Mouse (Mus musculus) erythroblast, embryonic 14.5 days (primary cell): Measurements from ENCODE around the gene Atrnl1. TPM values are rescaled to one million over a fixed set of nuclear protein-coding genes. Genes with fewer than 3 reads are reported as not detected.

Experiments
- H3K27me3 ChIP-seq: 2 replicates; pipeline ENCODE4 v1.6.1; 2012; ENCODE audit warnings: inconsistent platforms; ENCODE audit not compliant: control insufficient read depth
- H3K36me3 ChIP-seq: 2 replicates; pipeline ENCODE4 v1.6.1; 2012; ENCODE audit warnings: mild to moderate bottlenecking, inconsistent platforms; ENCODE audit not compliant: control insufficient read depth
- H3K4me1 ChIP-seq: 2 replicates; pipeline ENCODE4 v1.6.1; 2012; ENCODE audit warnings: inconsistent platforms; ENCODE audit not compliant: control insufficient read depth
- H3K4me3 ChIP-seq: replicated peaks from 2 replicates; pipeline ENCODE3; 2012; ENCODE audit warnings: moderate library complexity, mild to moderate bottlenecking, inconsistent platforms
- H3K9me3 ChIP-seq: 2 replicates; pipeline ENCODE4 v1.6.1; 2012; ENCODE audit warnings: low read length, inconsistent platforms, mixed read lengths; ENCODE audit not compliant: control insufficient read depth
- GATA1 ChIP-seq: IDR thresholded peaks from 2 replicates; pipeline ENCODE4 v1.6.1; 2012; ENCODE audit warnings: low read length, inconsistent platforms, mixed read lengths
- TAL1 ChIP-seq: IDR thresholded peaks from 3 replicates; pipeline ENCODE4 v1.6.1; 2012; ENCODE audit warnings: low read length, inconsistent platforms, mixed read lengths
- polyA plus RNA-seq: library from polyadenylated mRNA; stranded (reverse); fragments of >175 nt; gene quantifications from 2 replicates; pipeline ENCODE4 v1.2.3, GENCODE M21; 2012

Atrnl1 gene
- polyA plus RNA-seq, 1 experiment: 0.02 TPM

DNA sequence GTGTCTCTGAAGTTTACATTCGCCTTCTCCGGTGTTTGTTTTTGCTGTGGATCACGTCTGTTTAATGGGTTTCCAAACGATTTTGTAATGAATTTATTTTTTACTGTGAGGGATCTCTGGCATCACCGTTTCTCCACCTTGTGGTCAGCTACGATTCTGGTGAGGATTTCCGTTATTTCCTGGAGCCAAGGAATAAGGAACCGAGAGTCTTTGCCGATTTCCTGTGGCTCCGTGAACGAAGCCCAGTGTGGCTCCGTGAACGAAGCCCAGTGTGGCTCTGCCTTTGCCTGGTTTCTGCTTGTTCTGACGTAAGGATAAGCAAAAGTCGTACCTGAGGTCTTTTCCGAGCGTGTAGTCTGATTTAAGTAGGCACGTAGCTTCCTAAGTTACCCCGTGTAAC lies 11.0 kb downstream of the Atrnl1 start:
- no peaks in the 10 kb centered on the region; the same call in 1 of the 2 replicates for H3K4me1 ChIP-seq
- H3K4me3 ChIP-seq: no peak overlapping the region
- H3K27me3 ChIP-seq: no peaks in the 10 kb centered on the region; the same call in 1 of the 2 replicates
- TF ChIP-seq GATA1 (no peak), TAL1 (no peak)
- peaks cover 6% of the 10 kb centered on the region for H3K36me3 ChIP-seq
- peaks cover 7% of the 10 kb centered on the region for H3K9me3 ChIP-seq

DNA sequence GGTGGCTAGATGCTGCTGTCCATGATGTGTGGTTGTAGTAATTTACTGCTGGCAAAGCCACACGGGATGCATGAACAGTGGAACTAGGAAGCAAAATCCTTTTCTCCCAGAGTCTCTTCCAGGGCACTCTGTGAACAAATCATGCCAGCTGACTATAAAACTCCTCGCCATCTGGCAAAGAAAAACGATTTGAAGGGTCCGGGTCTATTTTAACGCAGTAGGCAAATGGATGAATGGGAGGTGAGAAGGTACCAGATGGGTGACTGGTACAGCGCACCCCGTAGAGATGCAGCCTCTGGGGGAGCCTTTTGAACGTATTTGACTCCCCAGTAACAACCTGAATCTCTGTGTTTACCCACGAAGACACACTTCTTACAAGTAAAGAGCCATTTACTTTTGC lies 14.9 kb downstream of the Atrnl1 start:
- TF ChIP-seq TAL1: no peak
- TF ChIP-seq GATA1: no peak
- H3K36me3 ChIP-seq: peaks cover 6% of the 10 kb centered on the region
- peaks cover 7% of the 10 kb centered on the region for H3K9me3 ChIP-seq
- no peaks in the 10 kb centered on the region; the same call in 1 of the 2 replicates for H3K4me1 ChIP-seq
- H3K4me3 ChIP-seq: no peak overlapping the region
- H3K27me3 ChIP-seq: no peaks in the 10 kb centered on the region; the same call in 1 of the 2 replicates

DNA sequence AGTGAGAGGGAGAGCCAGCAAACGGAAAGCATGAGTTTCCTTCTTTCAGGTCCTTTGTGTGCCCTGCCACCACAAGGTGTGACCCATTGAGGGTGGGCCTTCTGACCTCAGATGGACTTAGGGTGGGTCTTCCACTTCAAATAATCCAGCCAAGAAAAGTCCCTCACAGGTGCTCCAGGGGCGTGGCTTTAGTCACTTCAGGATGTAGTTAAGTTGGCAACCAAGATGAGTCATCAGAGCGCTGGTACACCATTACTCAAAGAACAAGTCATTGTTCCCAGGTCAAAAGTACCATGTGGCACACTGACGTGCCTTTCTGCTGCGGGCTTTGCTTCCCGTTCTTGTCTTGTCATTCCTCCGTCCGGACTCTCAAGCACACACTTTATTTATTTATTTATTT lies 16.4 kb downstream of the Atrnl1 start:
- no peaks in the 10 kb centered on the region; the same call in 1 of the 2 replicates for H3K4me1 ChIP-seq
- TF ChIP-seq GATA1 (no peak), TAL1 (no peak)
- H3K4me3 ChIP-seq: no peak overlapping the region
- no peaks in the 10 kb centered on the region; the same call in 1 of the 2 replicates for H3K27me3 ChIP-seq
- peaks cover 6% of the 10 kb centered on the region for H3K36me3 ChIP-seq
- H3K9me3 ChIP-seq: peaks cover 7% of the 10 kb centered on the region

DNA sequence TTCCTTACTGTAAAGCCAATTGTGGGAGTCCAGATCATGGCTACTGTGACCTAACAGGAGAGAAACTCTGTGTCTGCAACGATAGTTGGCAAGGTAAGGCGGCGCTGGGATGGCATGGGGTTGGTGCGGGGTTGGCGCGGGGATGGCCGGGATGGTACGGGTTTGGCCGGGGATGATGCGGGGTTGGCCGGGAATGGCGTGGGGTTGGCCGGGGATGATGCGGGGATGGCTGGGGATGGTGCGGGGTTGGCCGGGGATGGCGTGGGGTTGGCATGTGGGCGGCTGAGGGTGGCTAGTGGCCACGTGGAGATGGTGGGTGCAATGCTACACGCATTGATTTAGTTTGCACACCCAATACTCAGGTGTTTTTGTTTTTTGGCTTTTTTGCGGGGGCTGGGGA lies 31.7 kb downstream of the Atrnl1 start:
- no peaks in the 10 kb centered on the region for H3K4me1 ChIP-seq
- no peak for TF ChIP-seq GATA1
- no peak for TF ChIP-seq TAL1
- no peaks in the 10 kb centered on the region for H3K36me3 ChIP-seq
- no peaks in the 10 kb centered on the region for H3K27me3 ChIP-seq
- H3K9me3 ChIP-seq: no peaks in the 10 kb centered on the region
- no peak overlapping the region for H3K4me3 ChIP-seq

DNA sequence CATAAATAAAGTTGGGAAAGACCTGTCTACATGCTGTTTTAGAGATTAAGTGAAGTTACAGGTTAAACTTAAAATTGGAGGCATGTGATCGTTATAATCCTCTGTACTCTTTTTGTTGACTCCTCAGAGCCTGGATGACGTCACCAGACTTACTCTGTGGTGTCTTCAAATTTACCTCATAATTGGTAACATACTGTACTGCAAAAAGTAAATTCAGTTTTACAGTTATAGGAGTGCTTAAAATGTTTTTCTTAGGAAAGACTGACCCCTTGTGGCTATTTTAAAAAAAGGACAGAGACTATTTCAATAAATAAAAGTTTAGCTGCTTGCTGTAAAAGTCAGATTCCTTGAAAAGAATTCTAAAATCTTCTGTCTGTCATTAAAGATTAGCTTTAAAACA lies 32.1 kb downstream of the Atrnl1 start:
- Histone ChIP-seq H3K27me3 (no peaks in the 10 kb centered on the region), H3K9me3 (no peaks in the 10 kb centered on the region; the same call in 1 of the 2 replicates), H3K4me3 (no peak overlapping the region), H3K36me3 (no peaks in the 10 kb centered on the region), H3K4me1 (no peaks in the 10 kb centered on the region)
- TF ChIP-seq GATA1 (no peak), TAL1 (no peak)

DNA sequence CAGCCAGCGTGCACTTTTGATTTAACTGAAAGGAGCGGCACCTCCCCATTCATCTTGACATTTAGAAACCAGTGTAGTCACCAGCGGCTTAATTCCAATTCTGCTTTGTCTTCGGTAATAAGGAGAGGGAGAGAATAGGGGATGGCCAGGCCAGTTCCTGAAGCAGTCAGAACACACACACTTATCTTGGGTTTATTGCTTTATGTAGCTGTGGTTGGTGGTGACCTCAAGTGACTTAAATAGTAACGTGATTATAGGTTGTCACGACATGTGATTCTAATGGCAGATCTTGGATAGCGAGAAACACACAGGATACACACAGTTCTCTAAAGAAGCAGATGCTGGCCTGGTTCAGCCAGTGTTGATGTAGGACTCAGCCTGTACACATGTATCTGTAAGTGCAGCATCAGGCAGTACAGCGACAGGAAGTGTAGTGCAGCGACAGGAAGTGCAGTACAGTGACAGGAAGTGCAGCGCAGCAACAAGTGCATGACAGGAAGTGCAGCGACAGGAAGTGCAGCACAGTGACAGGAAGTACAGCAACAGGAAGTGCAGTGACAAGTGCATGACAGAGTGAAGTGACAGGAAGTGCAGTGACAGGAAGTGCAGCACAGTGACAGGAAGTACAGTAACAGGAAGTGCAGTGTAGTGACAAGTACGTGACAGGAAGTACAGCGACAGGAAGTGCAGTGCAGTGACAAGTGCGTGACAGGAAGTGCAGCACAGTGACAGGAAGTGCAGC lies 37.5 kb downstream of the Atrnl1 start:
- no peaks in the 10 kb centered on the region; the same call in 1 of the 2 replicates for H3K27me3 ChIP-seq
- TF ChIP-seq GATA1: no peak
- TF ChIP-seq TAL1: no peak
- H3K4me1 ChIP-seq: no peaks in the 10 kb centered on the region
- no peak overlapping the region for H3K4me3 ChIP-seq
- H3K9me3 ChIP-seq: peaks cover 9% of the 10 kb centered on the region
- H3K36me3 ChIP-seq: peaks cover 7% of the 10 kb centered on the region

DNA sequence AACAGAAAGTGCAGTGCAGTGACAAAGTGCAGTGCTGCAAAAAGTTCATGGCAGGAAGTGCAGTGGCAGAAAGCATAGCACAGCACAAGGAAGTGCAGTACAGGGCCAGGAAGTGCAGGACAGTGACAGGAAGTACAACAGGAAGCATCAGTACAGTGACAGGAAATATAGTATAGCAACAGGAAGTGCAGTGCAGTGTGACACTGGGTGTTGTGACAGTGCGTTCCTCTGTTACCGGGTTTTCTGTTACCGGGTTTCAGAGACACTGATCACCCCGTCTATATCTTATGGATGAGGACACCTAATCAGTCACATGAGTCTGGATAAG lies 38.1 kb downstream of the Atrnl1 start:
- no peak for TF ChIP-seq GATA1
- peak; percentile 6; the same call in 1 of the 3 replicates for TF ChIP-seq TAL1
- H3K4me1 ChIP-seq: no peaks in the 10 kb centered on the region
- H3K9me3 ChIP-seq: peaks cover 9% of the 10 kb centered on the region
- H3K4me3 ChIP-seq: no peak overlapping the region
- peaks cover 7% of the 10 kb centered on the region for H3K36me3 ChIP-seq
- no peaks in the 10 kb centered on the region; the same call in 1 of the 2 replicates for H3K27me3 ChIP-seq

DNA sequence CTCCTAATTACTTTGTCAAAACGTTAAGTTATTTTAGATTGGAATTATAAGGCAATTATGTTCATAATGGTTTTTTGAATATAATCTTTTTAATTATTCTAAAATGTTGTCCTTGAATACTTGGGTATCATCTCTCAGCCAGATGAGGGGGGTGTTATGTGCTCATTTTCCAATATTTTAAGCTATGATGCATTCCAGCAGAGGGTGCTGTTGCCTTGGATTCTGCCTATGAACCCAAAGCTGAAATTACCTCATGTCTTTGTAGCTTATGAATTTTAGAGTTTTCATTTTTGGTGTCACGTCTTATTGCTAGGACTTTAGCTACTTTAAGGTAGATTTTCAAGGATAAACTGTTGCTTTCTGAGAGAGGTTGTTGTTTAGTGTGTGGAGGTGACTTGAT lies 44.2 kb downstream of the Atrnl1 start:
- no peaks in the 10 kb centered on the region for H3K27me3 ChIP-seq
- H3K4me3 ChIP-seq: no peak overlapping the region
- TF ChIP-seq TAL1 (no peak), GATA1 (no peak)
- peaks cover 19% of the 10 kb centered on the region for H3K36me3 ChIP-seq
- H3K4me1 ChIP-seq: peaks cover 4% of the 10 kb centered on the region
- peaks cover 9% of the 10 kb centered on the region for H3K9me3 ChIP-seq

DNA sequence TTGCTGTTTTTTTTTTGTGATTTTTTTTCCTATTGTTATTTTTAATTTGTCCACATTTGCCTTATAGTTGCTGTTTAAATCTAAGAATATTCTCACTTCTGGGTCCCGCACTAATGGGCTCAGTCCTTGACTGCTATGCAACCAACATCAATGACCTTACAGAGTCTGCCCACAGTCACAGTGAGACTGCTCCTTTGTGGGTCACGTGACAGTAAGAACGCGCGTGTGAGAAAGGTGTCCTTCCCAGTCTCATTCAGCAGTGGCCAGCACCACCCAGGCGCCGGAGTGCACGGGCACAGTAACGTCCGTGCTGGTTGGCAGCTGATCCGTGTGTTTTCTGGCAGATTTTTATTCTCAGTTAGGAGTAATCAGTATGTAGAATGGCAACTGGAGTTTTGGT lies 44.7 kb downstream of the Atrnl1 start:
- H3K27me3 ChIP-seq: no peaks in the 10 kb centered on the region
- no peak overlapping the region for H3K4me3 ChIP-seq
- no peak for TF ChIP-seq GATA1
- TF ChIP-seq TAL1: no peak
- H3K4me1 ChIP-seq: peaks cover 4% of the 10 kb centered on the region
- peaks cover 9% of the 10 kb centered on the region for H3K9me3 ChIP-seq
- peaks cover 19% of the 10 kb centered on the region for H3K36me3 ChIP-seq
